Mouse (Mus musculus): ENCODE measurements around the gene Sdk1. TPM values are rescaled to one million over a fixed set of nuclear protein-coding genes. Genes with fewer than 3 reads are reported as not detected.

The Sdk1 gene
- polyA plus RNA-seq, 1 experiment = not detected

GRCm38 (mm10) chr5:141363956-141364355 is 122.7 kb downstream of the Sdk1 start:
- WGBS = 74% methylated on average over 3 of the region's 3 CpGs
- Histone ChIP-seq H3K4me1 (ENCODE audit: control insufficient read depth, insufficient read depth, low read length) (no peaks in the 10 kb centered on the region), H3K27ac (ENCODE audit: insufficient read depth, low read depth, low read length) (no peak overlapping the region), H3K4me3 (ENCODE audit: insufficient read depth, low read depth, low read length) (no peak overlapping the region)
- TF ChIP-seq CTCF (IDR thresholded peaks at IDR 0.05; ENCODE audit: insufficient read depth, low read depth, low read length) = no peak

- no peaks in the 10 kb centered on the region for H3K4me1 ChIP-seq (ENCODE audit: control insufficient read depth, insufficient read depth, low read length)
- 64% methylated on average over 4 of the region's 4 CpGs for WGBS
- TF ChIP-seq POLR2A (IDR thresholded peaks at IDR 0.05; ENCODE audit: insufficient read depth, low read depth, low read length) = no peak
- TF ChIP-seq CTCF (IDR thresholded peaks at IDR 0.05; ENCODE audit: insufficient read depth, low read depth, low read length) = no peak
These were observed 127.3 kb downstream of the Sdk1 start for GRCm38 (mm10) chr5:141368567-141368966.

GRCm38 (mm10) chr5:141374797-141375196 is 133.5 kb downstream of the Sdk1 start:
- WGBS = 87% methylated on average over 2 of the region's 2 CpGs
- Histone ChIP-seq H3K4me1 (ENCODE audit: control insufficient read depth, insufficient read depth, low read length) (no peaks in the 10 kb centered on the region), H3K4me3 (ENCODE audit: insufficient read depth, low read depth, low read length) (no peak overlapping the region), H3K27ac (ENCODE audit: insufficient read depth, low read depth, low read length) (no peak overlapping the region)
- TF ChIP-seq CTCF (IDR thresholded peaks at IDR 0.05; ENCODE audit: insufficient read depth, low read depth, low read length) (no peak), POLR2A (IDR thresholded peaks at IDR 0.05; ENCODE audit: insufficient read depth, low read depth, low read length) (no peak)

More at GRCm38 (mm10) chr5:141368567-141368966, 127.3 kb downstream of the Sdk1 start:
- H3K27ac ChIP-seq (ENCODE audit: insufficient read depth, low read depth, low read length) = no peak overlapping the region
- no peak overlapping the region for H3K4me3 ChIP-seq (ENCODE audit: insufficient read depth, low read depth, low read length)

- H3K4me3 ChIP-seq (ENCODE audit: insufficient read depth, low read depth, low read length) = no peak overlapping the region
- TF ChIP-seq POLR2A (IDR thresholded peaks at IDR 0.05; ENCODE audit: insufficient read depth, low read depth, low read length) (no peak), CTCF (IDR thresholded peaks at IDR 0.05; ENCODE audit: insufficient read depth, low read depth, low read length) (no peak)
- H3K27ac ChIP-seq (ENCODE audit: insufficient read depth, low read depth, low read length) = no peak overlapping the region
- WGBS = 80% methylated on average over 9 of the region's 9 CpGs
- no peaks in the 10 kb centered on the region for H3K4me1 ChIP-seq (ENCODE audit: control insufficient read depth, insufficient read depth, low read length)
These were observed 138.8 kb downstream of the Sdk1 start for GRCm38 (mm10) chr5:141379836-141380773.

- no peak overlapping the region for H3K4me3 ChIP-seq (ENCODE audit: insufficient read depth, low read depth, low read length)
- 92% methylated on average over 3 of the region's 3 CpGs for WGBS
- no peak for TF ChIP-seq POLR2A (IDR thresholded peaks at IDR 0.05; ENCODE audit: insufficient read depth, low read depth, low read length)
- no peak for TF ChIP-seq CTCF (IDR thresholded peaks at IDR 0.05; ENCODE audit: insufficient read depth, low read depth, low read length)
- no peak overlapping the region for H3K27ac ChIP-seq (ENCODE audit: insufficient read depth, low read depth, low read length)
- no peaks in the 10 kb centered on the region for H3K4me1 ChIP-seq (ENCODE audit: control insufficient read depth, insufficient read depth, low read length)
These were observed 139.5 kb downstream of the Sdk1 start for GRCm38 (mm10) chr5:141380774-141381156.

- TF ChIP-seq CTCF (IDR thresholded peaks at IDR 0.05; ENCODE audit: insufficient read depth, low read depth, low read length) (no peak), POLR2A (IDR thresholded peaks at IDR 0.05; ENCODE audit: insufficient read depth, low read depth, low read length) (no peak)
- Histone ChIP-seq H3K4me1 (ENCODE audit: control insufficient read depth, insufficient read depth, low read length) (no peaks in the 10 kb centered on the region), H3K4me3 (ENCODE audit: insufficient read depth, low read depth, low read length) (no peak overlapping the region), H3K27ac (ENCODE audit: insufficient read depth, low read depth, low read length) (no peak overlapping the region)
- WGBS = 93% methylated on average over 7 of the region's 7 CpGs
These were observed 140.3 kb downstream of the Sdk1 start for GRCm38 (mm10) chr5:141381581-141381980.

- WGBS = 88% methylated on average over 5 of the region's 5 CpGs
- Histone ChIP-seq H3K4me3 (ENCODE audit: insufficient read depth, low read depth, low read length) (no peak overlapping the region), H3K27ac (ENCODE audit: insufficient read depth, low read depth, low read length) (no peak overlapping the region), H3K4me1 (ENCODE audit: control insufficient read depth, insufficient read depth, low read length) (no peaks in the 10 kb centered on the region)
- TF ChIP-seq POLR2A (IDR thresholded peaks at IDR 0.05; ENCODE audit: insufficient read depth, low read depth, low read length) = no peak
- TF ChIP-seq CTCF (IDR thresholded peaks at IDR 0.05; ENCODE audit: insufficient read depth, low read depth, low read length) = no peak
These were observed 141.1 kb downstream of the Sdk1 start for GRCm38 (mm10) chr5:141382246-141382835.

- H3K4me1 ChIP-seq (ENCODE audit: control insufficient read depth, insufficient read depth, low read length) = no peaks in the 10 kb centered on the region
These were observed 147.2 kb downstream of the Sdk1 start for GRCm38 (mm10) chr5:141388451-141388850.

GRCm38 (mm10) chr5:141390541-141390940 is 149.3 kb downstream of the Sdk1 start:
- WGBS = 94% methylated on average over 4 of the region's 4 CpGs
- Histone ChIP-seq H3K27ac (ENCODE audit: insufficient read depth, low read depth, low read length) (no peak overlapping the region), H3K4me1 (ENCODE audit: control insufficient read depth, insufficient read depth, low read length) (no peaks in the 10 kb centered on the region), H3K4me3 (ENCODE audit: insufficient read depth, low read depth, low read length) (no peak overlapping the region)
- TF ChIP-seq CTCF (IDR thresholded peaks at IDR 0.05; ENCODE audit: insufficient read depth, low read depth, low read length) = no peak
- no peak for TF ChIP-seq POLR2A (IDR thresholded peaks at IDR 0.05; ENCODE audit: insufficient read depth, low read depth, low read length)

More at GRCm38 (mm10) chr5:141388451-141388850, 147.2 kb downstream of the Sdk1 start:
- TF ChIP-seq CTCF (IDR thresholded peaks at IDR 0.05; ENCODE audit: insufficient read depth, low read depth, low read length) = no peak
- TF ChIP-seq POLR2A (IDR thresholded peaks at IDR 0.05; ENCODE audit: insufficient read depth, low read depth, low read length) = no peak
- H3K4me3 ChIP-seq (ENCODE audit: insufficient read depth, low read depth, low read length) = no peak overlapping the region
- WGBS = 69% methylated on average over 2 of the region's 2 CpGs
- no peak overlapping the region for H3K27ac ChIP-seq (ENCODE audit: insufficient read depth, low read depth, low read length)

Measured in olfactory bulb, adult 2 months (tissue).